Mouse (Mus musculus) colon, adult 2 months (tissue): ENCODE measurements around the gene Arglu1. TPM values are rescaled to one million over a fixed set of nuclear protein-coding genes. Genes with fewer than 3 reads are reported as not detected.

Source experiments
- polyA plus RNA-seq: library from polyadenylated mRNA; depleted of rRNA; stranded (reverse); fragments of >200 nt; gene quantifications from 2 replicates; pipeline ENCODE4 v1.2.3, GENCODE M21; 2012; rRNA removed

The Arglu1 gene
- 16.0 and 25.7 TPM in 2 replicates for polyA plus RNA-seq

GRCm38 (mm10) chr8:8690146-8691092 is at the start of gene Arglu1:
TSS of gene Arglu1 (minus strand) at chr8:8690521.

GRCm38 (mm10) chr8:8661103-8661758 is 29.1 kb downstream of the Arglu1 start, which contains the start of gene Efnb2:
TSS of gene Efnb2 (minus strand) at chr8:8661242.

Other genes starting within 250 kb of the Arglu1 start
- 96.6 and 106 TPM in 2 replicates for gene Efnb2, start 29.3 kb downstream of the Arglu1 start, polyA plus RNA-seq